Mouse (Mus musculus) MEL (cell line): ENCODE measurements around the gene Rftn1.

ENCODE experiments used
- CHD1 ChIP-seq: IDR thresholded peaks from 2 replicates; pipeline ENCODE4 v1.6.1; 2012; ENCODE audit warnings: low read depth, mild to moderate bottlenecking, inconsistent platforms, low read length, improper control_type of control experiment
- CHD2 ChIP-seq: IDR thresholded peaks from 2 replicates; pipeline ENCODE4 v1.6.1; 2011; ENCODE audit warnings: low read length, improper control_type of control experiment
- CTCF ChIP-seq, 3 experiments: IDR thresholded peaks in 2 of 3; conservative IDR thresholded peaks in 1 of 3; 2 replicates each; pipeline ENCODE4 v1.5.1; 2011 to 2012; ENCODE audit warnings: low read length in 3 of 3, low read depth in 2 of 3, mild to moderate bottlenecking in 2 of 3, improper control_type of control experiment in 1 of 3, inconsistent platforms in 1 of 3, mixed read lengths in 1 of 3, moderate library complexity in 1 of 3; ENCODE audit not compliant: control insufficient read depth in 1 of 3, insufficient read depth in 1 of 3, poor library complexity in 1 of 3, severe bottlenecking in 1 of 3
- ETS1 ChIP-seq: IDR thresholded peaks from 2 replicates; pipeline ENCODE4 v1.6.1; 2012; ENCODE audit warnings: low read depth, mild to moderate bottlenecking, inconsistent platforms, low read length, improper control_type of control experiment, moderate library complexity
- HCFC1 ChIP-seq: IDR thresholded peaks from 2 replicates; pipeline ENCODE4 v1.6.1; 2012; ENCODE audit warnings: low read depth, mild to moderate bottlenecking, inconsistent platforms, low read length, improper control_type of control experiment, moderate library complexity
- KAT2A ChIP-seq: conservative IDR thresholded peaks from 2 replicates; pipeline ENCODE4 v1.6.1; 2012; ENCODE audit warnings: low read depth, low read length, improper control_type of control experiment, inconsistent platforms
- MXI1 ChIP-seq: IDR thresholded peaks from 2 replicates; pipeline ENCODE4 v1.6.1; 2011; ENCODE audit warnings: mild to moderate bottlenecking, low read depth, low read length, improper control_type of control experiment
- RCOR1 ChIP-seq: IDR thresholded peaks from 2 replicates; pipeline ENCODE4 v1.6.1; 2012; ENCODE audit warnings: low read depth, mild to moderate bottlenecking, inconsistent platforms, low read length, improper control_type of control experiment
- ZC3H11A ChIP-seq: IDR thresholded peaks from 2 replicates; pipeline ENCODE4 v1.6.1; 2012; ENCODE audit warnings: low read depth, mild to moderate bottlenecking, inconsistent platforms, low read length, improper control_type of control experiment

- TF ChIP-seq CTCF (IDR thresholded peaks at IDR 0.05 in 2 of 3, conservative IDR thresholded peaks at IDR 0.05 in 1 of 3; ENCODE audit: control insufficient read depth in 1 of 3, insufficient read depth in 1 of 3, low read depth in 2 of 3, low read length in 3 of 3, poor library complexity in 1 of 3, severe bottlenecking in 1 of 3): no peak
- no peak for TF ChIP-seq CHD2
- no peak for TF ChIP-seq HCFC1
- no peak for TF ChIP-seq CHD1
- no peak for TF ChIP-seq MXI1
- no peak for TF ChIP-seq RCOR1
- TF ChIP-seq ETS1: no peak
- TF ChIP-seq KAT2A: no peak
- TF ChIP-seq ZC3H11A: no peak
These were observed 83.7 kb downstream of the Rftn1 start for GRCm38 (mm10) chr17:50106811-50107210.
